Mouse (Mus musculus): Measurements from ENCODE around the gene Gm10282. TPM values are rescaled to one million over a fixed set of nuclear protein-coding genes. Genes with fewer than 3 reads are reported as not detected.
A peak's percentile ranks its signal among the peaks of the same experiment; 100 is the strongest.

The Gm10282 gene
- polyA plus RNA-seq, 1 experiment from 2014 or later, result 30.4 TPM

GRCm38 (mm10) chr8:72306913-72307312, 1.9 kb upstream of the Gm10282 start:
- 82% methylated on average over 5 of the region's 5 CpGs for WGBS
- Histone ChIP-seq H3K4me2 (ENCODE audit: low read depth, low read length) (no peak overlapping the region), H3K9ac (ENCODE audit: low read length) (no peak overlapping the region), H3K27ac (ENCODE audit: low read length) (no peak overlapping the region), H3K4me1 (ENCODE audit: control insufficient read depth, insufficient read depth, low read length) (peaks cover 22% of the 10 kb centered on the region), H3K9me3 (replicated peaks; ENCODE audit: control insufficient read depth, low read length) (no peaks in the 10 kb centered on the region), H3K27me3 (ENCODE audit: control insufficient read depth, insufficient read depth, low read length) (no peaks in the 10 kb centered on the region), H3K4me3 (ENCODE audit: low read length) (no peak overlapping the region), H3K36me3 (ENCODE audit: control insufficient read depth, insufficient read depth) (no peaks in the 10 kb centered on the region)
- no peak for ATAC-seq (replicated peaks; ENCODE audit: extremely low read depth, insufficient read depth, low FRiP score)

GRCm38 (mm10) chr8:72303633-72304032, 1.4 kb downstream of the Gm10282 start:
- Histone ChIP-seq H3K27ac (ENCODE audit: low read length) (peak overlapping the region; percentile 84), H3K9me3 (replicated peaks; ENCODE audit: control insufficient read depth, low read length) (no peaks in the 10 kb centered on the region), H3K4me3 (ENCODE audit: low read length) (0 out of 2 replicates have a peak overlapping the region, but pooled peaks have one; percentile 8), H3K4me1 (ENCODE audit: control insufficient read depth, insufficient read depth, low read length) (peaks cover 18% of the 10 kb centered on the region), H3K9ac (ENCODE audit: low read length) (peak overlapping the region; percentile 10), H3K36me3 (ENCODE audit: control insufficient read depth, insufficient read depth) (no peaks in the 10 kb centered on the region), H3K27me3 (ENCODE audit: control insufficient read depth, insufficient read depth, low read length) (no peaks in the 10 kb centered on the region), H3K4me2 (ENCODE audit: low read depth, low read length) (peak overlapping the region; percentile 34)
- 43% methylated on average over 8 of the region's 8 CpGs for WGBS
- ATAC-seq (replicated peaks; ENCODE audit: extremely low read depth, insufficient read depth, low FRiP score), result peak; percentile 56

GRCm38 (mm10) chr8:72302986-72303612, 2.0 kb downstream of the Gm10282 start:
- H3K4me3 ChIP-seq (ENCODE audit: low read length), result no peak overlapping the region

GRCm38 (mm10) chr8:72301497-72301896, 3.6 kb downstream of the Gm10282 start:
- Histone ChIP-seq H3K36me3 (ENCODE audit: control insufficient read depth, insufficient read depth) (no peaks in the 10 kb centered on the region), H3K4me3 (ENCODE audit: low read length) (no peak overlapping the region), H3K9ac (ENCODE audit: low read length) (no peak overlapping the region), H3K9me3 (replicated peaks; ENCODE audit: control insufficient read depth, low read length) (no peaks in the 10 kb centered on the region), H3K27ac (ENCODE audit: low read length) (no peak overlapping the region), H3K27me3 (ENCODE audit: control insufficient read depth, insufficient read depth, low read length) (no peaks in the 10 kb centered on the region), H3K4me1 (ENCODE audit: control insufficient read depth, insufficient read depth, low read length) (peaks cover 14% of the 10 kb centered on the region), H3K4me2 (ENCODE audit: low read depth, low read length) (no peak overlapping the region)
- ATAC-seq (replicated peaks; ENCODE audit: extremely low read depth, insufficient read depth, low FRiP score), result no peak
- 80% methylated on average over 5 of the region's 5 CpGs for WGBS

More at GRCm38 (mm10) chr8:72302986-72303612, 2.0 kb downstream of the Gm10282 start:
- Histone ChIP-seq H3K9ac (ENCODE audit: low read length) (peak overlapping the region; percentile 10), H3K36me3 (ENCODE audit: control insufficient read depth, insufficient read depth) (no peaks in the 10 kb centered on the region), H3K4me2 (ENCODE audit: low read depth, low read length) (peak overlapping the region; percentile 34), H3K27ac (ENCODE audit: low read length) (peak overlapping the region; percentile 84), H3K9me3 (replicated peaks; ENCODE audit: control insufficient read depth, low read length) (no peaks in the 10 kb centered on the region), H3K4me1 (ENCODE audit: control insufficient read depth, insufficient read depth, low read length) (peaks cover 16% of the 10 kb centered on the region), H3K27me3 (ENCODE audit: control insufficient read depth, insufficient read depth, low read length) (no peaks in the 10 kb centered on the region)
- WGBS, result 44% methylated on average over 8 of the region's 8 CpGs
- ATAC-seq (replicated peaks; ENCODE audit: extremely low read depth, insufficient read depth, low FRiP score), result no peak; the same call in 1 of the 2 replicates

GRCm38 (mm10) chr8:72300654-72301400, 4.2 kb downstream of the Gm10282 start:
- no peak overlapping the region for H3K9ac ChIP-seq (ENCODE audit: low read length)
- H3K4me1 ChIP-seq (ENCODE audit: control insufficient read depth, insufficient read depth, low read length), result peaks cover 18% of the 10 kb centered on the region
- no peak for ATAC-seq (replicated peaks; ENCODE audit: extremely low read depth, insufficient read depth, low FRiP score)
- no peaks in the 10 kb centered on the region for H3K27me3 ChIP-seq (ENCODE audit: control insufficient read depth, insufficient read depth, low read length)
- no peak overlapping the region for H3K4me3 ChIP-seq (ENCODE audit: low read length)
- WGBS, result 71% methylated on average over 9 of the region's 9 CpGs
- H3K4me2 ChIP-seq (ENCODE audit: low read depth, low read length), result no peak overlapping the region
- H3K36me3 ChIP-seq (ENCODE audit: control insufficient read depth, insufficient read depth), result no peaks in the 10 kb centered on the region
- no peaks in the 10 kb centered on the region for H3K9me3 ChIP-seq (replicated peaks; ENCODE audit: control insufficient read depth, low read length)
- peak overlapping the region; percentile 50 for H3K27ac ChIP-seq (ENCODE audit: low read length)

GRCm38 (mm10) chr8:72298928-72299327, 6.1 kb downstream of the Gm10282 start:
- no peaks in the 10 kb centered on the region for H3K9me3 ChIP-seq (replicated peaks; ENCODE audit: control insufficient read depth, low read length)
- no peak overlapping the region for H3K4me2 ChIP-seq (ENCODE audit: low read depth, low read length)
- no peak overlapping the region for H3K9ac ChIP-seq (ENCODE audit: low read length)
- no peak overlapping the region for H3K4me3 ChIP-seq (ENCODE audit: low read length)
- 100% methylated on average over 1 of the region's 1 CpGs for WGBS
- H3K36me3 ChIP-seq (ENCODE audit: control insufficient read depth, insufficient read depth), result no peaks in the 10 kb centered on the region
- H3K27ac ChIP-seq (ENCODE audit: low read length), result no peak overlapping the region
- peaks cover 31% of the 10 kb centered on the region for H3K4me1 ChIP-seq (ENCODE audit: control insufficient read depth, insufficient read depth, low read length)
- H3K27me3 ChIP-seq (ENCODE audit: control insufficient read depth, insufficient read depth, low read length), result no peaks in the 10 kb centered on the region
- ATAC-seq (replicated peaks; ENCODE audit: extremely low read depth, insufficient read depth, low FRiP score), result no peak

GRCm38 (mm10) chr8:72296561-72296960, 8.5 kb downstream of the Gm10282 start:
- no peaks in the 10 kb centered on the region for H3K27me3 ChIP-seq (ENCODE audit: control insufficient read depth, insufficient read depth, low read length)
- WGBS, result 93% methylated on average over 8 of the region's 8 CpGs
- no peak overlapping the region for H3K4me3 ChIP-seq (ENCODE audit: low read length)
- peak overlapping the region; percentile 90; the same call in 1 of the 2 replicates for H3K27ac ChIP-seq (ENCODE audit: low read length)
- no peak overlapping the region for H3K9ac ChIP-seq (ENCODE audit: low read length)
- H3K4me2 ChIP-seq (ENCODE audit: low read depth, low read length), result no peak overlapping the region
- H3K9me3 ChIP-seq (replicated peaks; ENCODE audit: control insufficient read depth, low read length), result no peaks in the 10 kb centered on the region
- peaks cover 20% of the 10 kb centered on the region for H3K4me1 ChIP-seq (ENCODE audit: control insufficient read depth, insufficient read depth, low read length)
- no peak for ATAC-seq (replicated peaks; ENCODE audit: extremely low read depth, insufficient read depth, low FRiP score)
- no peaks in the 10 kb centered on the region for H3K36me3 ChIP-seq (ENCODE audit: control insufficient read depth, insufficient read depth)

GRCm38 (mm10) chr8:72295679-72296078, 9.4 kb downstream of the Gm10282 start:
- WGBS, result 6% methylated on average over 8 of the region's 8 CpGs
- Histone ChIP-seq H3K4me1 (ENCODE audit: control insufficient read depth, insufficient read depth, low read length) (peaks cover 20% of the 10 kb centered on the region), H3K9me3 (replicated peaks; ENCODE audit: control insufficient read depth, low read length) (no peaks in the 10 kb centered on the region), H3K4me3 (ENCODE audit: low read length) (no peak overlapping the region), H3K4me2 (ENCODE audit: low read depth, low read length) (0 out of 2 replicates have a peak overlapping the region, but pooled peaks have one; percentile 18), H3K27ac (ENCODE audit: low read length) (peak overlapping the region; percentile 90), H3K27me3 (ENCODE audit: control insufficient read depth, insufficient read depth, low read length) (no peaks in the 10 kb centered on the region), H3K36me3 (ENCODE audit: control insufficient read depth, insufficient read depth) (no peaks in the 10 kb centered on the region), H3K9ac (ENCODE audit: low read length) (peak overlapping the region; percentile 50)
- peak; percentile 97 for ATAC-seq (replicated peaks; ENCODE audit: extremely low read depth, insufficient read depth, low FRiP score)

GRCm38 (mm10) chr8:72295125-72295524, 9.9 kb downstream of the Gm10282 start:
- Histone ChIP-seq H3K9ac (ENCODE audit: low read length) (peak overlapping the region; percentile 50), H3K9me3 (replicated peaks; ENCODE audit: control insufficient read depth, low read length) (no peaks in the 10 kb centered on the region), H3K4me1 (ENCODE audit: control insufficient read depth, insufficient read depth, low read length) (peaks cover 20% of the 10 kb centered on the region), H3K4me3 (ENCODE audit: low read length) (no peak overlapping the region), H3K36me3 (ENCODE audit: control insufficient read depth, insufficient read depth) (no peaks in the 10 kb centered on the region), H3K27me3 (ENCODE audit: control insufficient read depth, insufficient read depth, low read length) (no peaks in the 10 kb centered on the region), H3K27ac (ENCODE audit: low read length) (peak overlapping the region; percentile 90), H3K4me2 (ENCODE audit: low read depth, low read length) (peak overlapping the region; percentile 18)
- ATAC-seq (replicated peaks; ENCODE audit: extremely low read depth, insufficient read depth, low FRiP score), result 0 out of 2 replicates have a peak, but pooled peaks have one; percentile 1
- 38% methylated on average over 3 of the region's 3 CpGs for WGBS
